Mouse (Mus musculus): Measurements from ENCODE around the gene Tspan7. TPM values are rescaled to one million over a fixed set of nuclear protein-coding genes. Genes with fewer than 3 reads are reported as not detected.

Tspan7 gene
- polyA plus RNA-seq, 1 experiment from 2014 or later: 105 TPM

DNA sequence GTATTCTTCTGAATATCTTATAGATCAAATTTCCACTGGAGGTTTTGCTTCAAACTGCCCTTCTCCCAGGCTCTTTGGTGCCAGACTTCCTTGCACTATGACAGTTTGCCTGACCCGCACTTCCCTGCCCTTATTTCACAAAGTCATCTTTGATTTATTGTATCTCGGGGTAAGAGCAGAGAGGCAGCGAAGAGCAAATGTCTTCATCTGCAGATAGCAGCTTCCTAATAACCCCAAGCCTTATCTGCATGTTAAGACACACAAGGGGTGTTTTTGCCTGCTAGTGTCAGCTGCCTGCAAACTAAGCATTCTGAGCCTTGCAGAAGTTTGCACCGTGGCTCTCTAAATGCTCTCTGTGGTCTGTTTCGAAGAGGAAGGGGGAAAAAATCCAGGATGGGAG, 29.5 kb downstream of the Tspan7 start:
- 42% methylated on average over 5 of the region's 5 CpGs for WGBS
- Histone ChIP-seq H3K4me3 (replicated peaks) (no peak overlapping the region), H3K27ac (peak overlapping the region; percentile 6; the same call in 1 of the 2 replicates), H3K36me3 (no peaks in the 10 kb centered on the region), H3K9ac (no peak overlapping the region), H3K9me3 (replicated peaks) (no peaks in the 10 kb centered on the region), H3K4me1 (peaks cover 10% of the 10 kb centered on the region), H3K4me2 (no peak overlapping the region), H3K27me3 (no peaks in the 10 kb centered on the region)
- ATAC-seq (replicated peaks; ENCODE audit: low FRiP score): no peak

DNA sequence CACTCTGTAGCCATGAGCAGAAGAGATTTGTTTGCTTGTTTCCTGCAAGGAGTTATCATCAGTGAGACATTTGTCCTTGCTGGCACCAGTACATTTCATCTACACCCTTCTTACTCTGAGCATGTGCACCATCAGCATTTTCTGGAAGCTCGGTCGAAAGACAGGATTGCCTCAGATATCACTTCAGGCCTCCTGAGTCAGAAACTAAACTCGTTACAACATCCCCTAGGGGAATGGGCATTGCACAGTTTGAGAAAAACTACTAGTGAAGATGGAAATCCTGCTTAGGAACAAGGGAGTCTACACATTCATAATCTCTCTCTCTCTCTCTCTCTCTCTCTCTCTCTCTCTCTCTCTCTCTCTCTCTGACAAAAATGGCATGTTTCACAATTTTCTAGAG, 30.0 kb downstream of the Tspan7 start:
- Histone ChIP-seq H3K27me3 (no peaks in the 10 kb centered on the region), H3K27ac (no peak overlapping the region), H3K4me3 (replicated peaks) (no peak overlapping the region), H3K4me1 (peaks cover 10% of the 10 kb centered on the region), H3K9ac (no peak overlapping the region), H3K9me3 (replicated peaks) (no peaks in the 10 kb centered on the region), H3K4me2 (no peak overlapping the region), H3K36me3 (no peaks in the 10 kb centered on the region)
- ATAC-seq (replicated peaks; ENCODE audit: low FRiP score): no peak
- WGBS: 55% methylated on average over 3 of the region's 3 CpGs

DNA sequence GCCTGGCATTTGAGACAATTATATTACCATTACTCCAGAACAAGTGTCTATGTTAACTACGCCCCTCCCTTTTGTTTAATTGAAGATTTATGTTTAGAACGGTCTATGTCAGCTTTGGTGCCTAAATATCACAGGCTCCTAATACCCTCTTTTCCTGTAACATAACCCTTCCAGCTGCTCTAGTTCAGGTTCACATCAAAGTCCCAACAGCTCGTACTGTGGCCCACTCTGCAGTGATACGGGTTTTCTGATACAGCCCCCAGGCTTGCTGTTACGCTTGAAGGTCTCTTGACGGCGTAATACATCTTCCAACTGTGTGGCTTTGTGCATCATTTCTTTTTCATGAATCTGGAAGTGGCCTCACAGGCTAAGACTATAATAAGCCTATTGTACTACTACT, 31.5 kb downstream of the Tspan7 start:
- Histone ChIP-seq H3K36me3 (no peaks in the 10 kb centered on the region), H3K9ac (no peak overlapping the region), H3K27me3 (no peaks in the 10 kb centered on the region), H3K27ac (no peak overlapping the region), H3K4me2 (no peak overlapping the region), H3K9me3 (replicated peaks) (no peaks in the 10 kb centered on the region), H3K4me3 (replicated peaks) (no peak overlapping the region), H3K4me1 (peaks cover 10% of the 10 kb centered on the region)
- 53% methylated on average over 7 of the region's 7 CpGs for WGBS
- peak; percentile 66 for ATAC-seq (replicated peaks; ENCODE audit: low FRiP score)

DNA sequence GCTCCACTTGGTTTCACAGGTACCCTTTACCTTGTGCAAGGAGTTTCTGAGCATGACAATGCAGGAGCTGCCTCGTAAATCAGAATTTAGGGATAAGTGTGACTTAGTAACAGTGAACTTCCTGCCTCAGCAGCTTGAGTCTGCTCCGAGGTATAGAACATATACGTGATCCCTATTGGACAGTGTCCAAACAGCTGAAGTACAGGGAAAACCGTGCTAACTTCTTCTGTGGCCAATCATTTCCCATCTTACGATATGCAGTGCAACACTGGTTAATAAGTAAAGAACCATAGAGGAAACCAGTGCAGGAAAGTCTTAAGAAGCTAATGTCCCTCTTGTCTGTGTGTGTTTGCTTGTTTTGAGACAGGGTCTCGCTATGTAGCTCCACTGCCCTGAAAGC, 32.0 kb downstream of the Tspan7 start:
- Histone ChIP-seq H3K27ac (no peak overlapping the region), H3K4me1 (peaks cover 10% of the 10 kb centered on the region), H3K9ac (no peak overlapping the region), H3K9me3 (replicated peaks) (no peaks in the 10 kb centered on the region), H3K4me2 (no peak overlapping the region), H3K27me3 (no peaks in the 10 kb centered on the region), H3K4me3 (replicated peaks) (no peak overlapping the region), H3K36me3 (no peaks in the 10 kb centered on the region)
- 52% methylated on average over 6 of the region's 6 CpGs for WGBS
- peak; percentile 60 for ATAC-seq (replicated peaks; ENCODE audit: low FRiP score)

DNA sequence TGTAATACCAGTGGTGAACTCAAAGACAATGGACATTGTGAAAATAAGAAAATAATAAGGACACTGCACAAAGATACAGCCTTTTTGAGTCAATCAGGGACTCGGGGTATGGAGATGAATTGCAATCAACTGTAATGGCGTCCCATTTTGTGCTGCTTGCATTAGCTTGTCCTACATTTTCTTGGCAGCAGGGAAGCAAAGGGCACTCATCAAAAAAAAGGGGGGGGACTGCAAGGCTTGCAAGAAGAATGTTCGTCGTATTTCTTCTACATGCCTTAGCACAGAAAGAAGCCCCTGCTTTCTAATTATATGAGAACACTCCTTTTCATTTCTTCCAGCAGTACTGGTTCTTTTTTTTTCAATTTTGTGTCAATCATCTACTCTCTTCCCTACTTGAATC, 32.8 kb downstream of the Tspan7 start:
- Histone ChIP-seq H3K27ac (0 out of 2 replicates have a peak overlapping the region, but pooled peaks have one; percentile 41), H3K4me3 (replicated peaks) (no peak overlapping the region), H3K36me3 (no peaks in the 10 kb centered on the region), H3K4me1 (peaks cover 10% of the 10 kb centered on the region), H3K9ac (no peak overlapping the region), H3K4me2 (no peak overlapping the region), H3K27me3 (no peaks in the 10 kb centered on the region), H3K9me3 (replicated peaks) (no peaks in the 10 kb centered on the region)
- ATAC-seq (replicated peaks; ENCODE audit: low FRiP score): no peak
- 67% methylated on average over 4 of the region's 4 CpGs for WGBS

DNA sequence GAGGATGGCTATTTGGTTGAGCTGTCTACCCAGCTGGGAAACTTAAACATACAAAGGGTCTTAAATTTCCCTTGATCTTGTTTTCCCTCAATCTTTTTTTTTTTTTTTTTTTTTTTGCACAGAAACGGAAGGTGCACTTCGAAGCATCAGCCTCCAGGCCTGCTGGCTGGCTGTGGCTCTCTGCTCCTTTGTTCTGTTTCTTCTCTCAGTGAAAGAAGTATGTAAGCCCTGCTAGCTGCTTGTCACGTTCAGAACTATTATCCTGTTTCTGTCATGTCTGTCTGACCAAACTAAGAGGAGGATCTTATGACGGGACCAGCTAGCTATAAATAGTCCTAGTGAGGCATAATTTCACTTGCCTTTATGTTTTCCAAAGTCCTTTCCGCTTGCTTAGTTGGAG, 33.6 kb downstream of the Tspan7 start:
- Histone ChIP-seq H3K4me3 (replicated peaks) (no peak overlapping the region), H3K9ac (no peak overlapping the region), H3K27ac (peak overlapping the region; percentile 58), H3K4me1 (peaks cover 10% of the 10 kb centered on the region), H3K4me2 (no peak overlapping the region; the same call in 1 of the 2 replicates), H3K36me3 (no peaks in the 10 kb centered on the region), H3K9me3 (replicated peaks) (no peaks in the 10 kb centered on the region), H3K27me3 (no peaks in the 10 kb centered on the region)
- 32% methylated on average over 5 of the region's 5 CpGs for WGBS
- peak; percentile 29 for ATAC-seq (replicated peaks; ENCODE audit: low FRiP score)

DNA sequence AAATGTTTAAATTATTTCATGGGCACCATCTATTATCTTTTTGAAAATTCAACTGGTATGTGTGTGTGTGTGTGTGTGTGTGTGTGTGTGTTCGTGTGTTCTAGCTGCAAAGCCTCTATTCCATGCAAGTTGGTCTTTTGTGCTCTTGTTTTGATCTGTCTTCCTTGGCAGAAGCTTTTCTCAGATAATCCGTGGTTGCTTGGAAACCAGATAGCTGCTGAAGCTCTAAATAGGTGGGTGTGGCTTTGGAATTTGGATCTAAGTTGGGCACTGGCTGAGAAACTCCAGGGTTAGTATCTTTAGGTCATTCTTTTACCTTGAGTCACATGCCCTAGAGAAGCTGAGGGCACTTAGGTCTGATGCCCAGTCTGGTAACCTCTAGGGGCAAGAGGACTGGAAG, 50.5 kb downstream of the Tspan7 start:
- no peaks in the 10 kb centered on the region for H3K27me3 ChIP-seq
- H3K4me1 ChIP-seq: no peaks in the 10 kb centered on the region
- no peak for ATAC-seq (replicated peaks; ENCODE audit: low FRiP score)
- 34% methylated on average over 2 of the region's 2 CpGs for WGBS
- H3K9ac ChIP-seq: no peak overlapping the region
- H3K27ac ChIP-seq: no peak overlapping the region
- no peak overlapping the region for H3K4me2 ChIP-seq
- H3K9me3 ChIP-seq (replicated peaks): no peaks in the 10 kb centered on the region
- no peaks in the 10 kb centered on the region for H3K36me3 ChIP-seq
- H3K4me3 ChIP-seq (replicated peaks): no peak overlapping the region

DNA sequence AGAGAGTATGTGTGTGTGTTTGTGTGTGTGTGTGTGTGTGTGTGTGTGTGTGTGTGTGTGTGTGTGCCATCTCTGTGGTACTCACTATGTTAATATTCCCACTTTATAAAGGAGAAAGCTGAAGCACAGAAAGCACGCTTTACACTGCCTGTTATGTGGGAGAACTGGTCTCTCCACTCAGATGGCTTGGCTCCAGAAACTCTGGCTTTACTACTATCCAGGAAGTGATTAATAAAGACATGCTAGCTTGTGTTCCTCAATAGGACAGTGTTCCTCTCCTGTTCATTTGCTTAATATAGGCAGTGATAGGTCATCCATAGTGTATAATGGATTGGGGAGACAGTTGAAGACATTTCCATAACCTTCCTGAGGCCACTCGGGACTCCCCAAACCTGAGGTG, 54.1 kb downstream of the Tspan7 start:
- H3K4me3 ChIP-seq (replicated peaks): no peak overlapping the region
- no peak overlapping the region for H3K4me2 ChIP-seq
- no peaks in the 10 kb centered on the region for H3K4me1 ChIP-seq
- no peak for ATAC-seq (replicated peaks; ENCODE audit: low FRiP score)
- no peaks in the 10 kb centered on the region for H3K9me3 ChIP-seq (replicated peaks)
- 58% methylated on average over 2 of the region's 2 CpGs for WGBS
- no peaks in the 10 kb centered on the region for H3K27me3 ChIP-seq
- H3K9ac ChIP-seq: no peak overlapping the region
- H3K27ac ChIP-seq: no peak overlapping the region
- no peaks in the 10 kb centered on the region for H3K36me3 ChIP-seq

DNA sequence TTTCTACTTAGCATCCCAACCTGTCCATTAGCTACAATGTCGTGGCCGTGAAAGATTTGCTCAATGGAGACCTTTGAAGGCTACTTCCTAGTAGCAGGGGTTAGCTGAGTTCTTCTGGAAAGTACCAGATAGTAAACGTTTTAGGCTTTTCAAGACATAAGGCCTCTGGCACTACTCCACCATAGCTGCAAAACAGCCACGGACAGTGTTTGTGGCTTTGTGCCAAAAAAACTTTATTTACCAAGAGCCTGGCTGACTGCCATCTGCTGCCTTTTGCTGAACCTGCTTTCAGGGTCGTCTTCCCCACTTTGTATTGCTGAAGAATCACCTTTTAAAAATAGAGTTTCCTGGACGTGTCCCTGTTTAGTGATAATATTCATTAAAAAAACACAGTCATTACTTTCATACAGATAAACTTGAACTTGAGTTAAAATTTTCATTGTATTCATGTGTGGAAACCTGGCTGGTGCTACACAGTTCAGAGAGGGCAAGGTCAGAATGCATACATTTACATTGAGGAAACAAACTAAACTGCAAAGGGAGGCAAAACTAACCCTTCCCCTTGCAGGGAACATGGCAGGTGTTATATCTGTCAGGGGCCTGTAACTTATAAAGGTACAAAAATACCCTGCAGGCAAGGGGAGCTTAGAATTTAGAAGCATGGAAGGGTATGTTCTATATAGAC, 54.7 kb downstream of the Tspan7 start:
- no peak for ATAC-seq (replicated peaks; ENCODE audit: low FRiP score)
- no peaks in the 10 kb centered on the region for H3K4me1 ChIP-seq
- H3K27ac ChIP-seq: no peak overlapping the region

DNA sequence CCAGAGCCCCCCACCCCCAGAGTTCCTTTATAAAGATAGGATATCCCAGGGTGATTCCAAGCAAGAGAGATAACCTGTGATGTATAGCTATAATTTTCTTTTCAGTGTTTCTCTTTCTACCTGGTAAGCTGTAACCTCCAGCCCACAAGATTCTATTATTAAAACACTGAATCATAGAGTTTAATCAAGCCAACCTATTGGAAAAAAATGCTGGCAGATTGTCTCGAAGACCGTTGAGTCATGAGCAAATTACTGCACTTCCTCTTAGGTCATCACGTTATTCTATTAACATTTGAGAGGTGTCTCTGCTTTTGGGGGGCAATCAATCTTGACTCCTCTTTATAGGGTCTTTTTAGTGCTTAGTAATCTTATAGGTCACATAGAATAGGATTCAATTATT, 61.9 kb downstream of the Tspan7 start:
- Histone ChIP-seq H3K4me3 (replicated peaks) (no peak overlapping the region), H3K36me3 (no peaks in the 10 kb centered on the region), H3K4me1 (no peaks in the 10 kb centered on the region), H3K9me3 (replicated peaks) (no peaks in the 10 kb centered on the region), H3K4me2 (no peak overlapping the region), H3K9ac (no peak overlapping the region), H3K27me3 (no peaks in the 10 kb centered on the region), H3K27ac (no peak overlapping the region)
- ATAC-seq (replicated peaks; ENCODE audit: low FRiP score): no peak
- WGBS: 90% methylated on average over 3 of the region's 3 CpGs

More for the DNA sequence above, 54.7 kb downstream of the Tspan7 start:
- H3K27me3 ChIP-seq: no peaks in the 10 kb centered on the region
- H3K9me3 ChIP-seq (replicated peaks): no peaks in the 10 kb centered on the region
- no peaks in the 10 kb centered on the region for H3K36me3 ChIP-seq
- WGBS: 55% methylated on average over 6 of the region's 6 CpGs
- no peak overlapping the region for H3K4me3 ChIP-seq (replicated peaks)
- no peak overlapping the region for H3K9ac ChIP-seq
- no peak overlapping the region for H3K4me2 ChIP-seq

DNA sequence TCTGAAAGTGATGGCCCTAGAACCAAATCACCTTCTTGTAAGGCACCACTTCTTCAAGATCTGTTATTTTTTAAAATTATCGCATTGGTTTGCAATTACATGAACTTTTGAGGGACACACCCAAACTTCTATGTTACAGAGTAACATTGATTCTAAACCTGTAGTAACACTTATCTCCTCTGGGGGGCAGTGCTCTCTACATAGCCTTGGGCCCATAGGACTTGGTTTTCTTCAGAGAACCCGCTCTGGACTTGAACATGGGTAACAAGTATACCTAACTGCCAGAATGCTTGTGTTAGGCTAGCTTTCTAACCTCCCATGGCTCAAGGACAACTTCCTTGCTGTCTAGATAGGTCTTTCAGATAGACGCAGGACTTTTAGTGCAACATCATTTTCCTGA, 64.8 kb downstream of the Tspan7 start:
- H3K4me3 ChIP-seq (replicated peaks): no peak overlapping the region
- H3K9me3 ChIP-seq (replicated peaks): no peaks in the 10 kb centered on the region
- WGBS: 79% methylated on average over 3 of the region's 3 CpGs
- no peaks in the 10 kb centered on the region for H3K4me1 ChIP-seq
- ATAC-seq (replicated peaks; ENCODE audit: low FRiP score): no peak
- H3K36me3 ChIP-seq: no peaks in the 10 kb centered on the region
- no peak overlapping the region for H3K27ac ChIP-seq
- no peaks in the 10 kb centered on the region for H3K27me3 ChIP-seq
- no peak overlapping the region for H3K4me2 ChIP-seq
- H3K9ac ChIP-seq: no peak overlapping the region

DNA sequence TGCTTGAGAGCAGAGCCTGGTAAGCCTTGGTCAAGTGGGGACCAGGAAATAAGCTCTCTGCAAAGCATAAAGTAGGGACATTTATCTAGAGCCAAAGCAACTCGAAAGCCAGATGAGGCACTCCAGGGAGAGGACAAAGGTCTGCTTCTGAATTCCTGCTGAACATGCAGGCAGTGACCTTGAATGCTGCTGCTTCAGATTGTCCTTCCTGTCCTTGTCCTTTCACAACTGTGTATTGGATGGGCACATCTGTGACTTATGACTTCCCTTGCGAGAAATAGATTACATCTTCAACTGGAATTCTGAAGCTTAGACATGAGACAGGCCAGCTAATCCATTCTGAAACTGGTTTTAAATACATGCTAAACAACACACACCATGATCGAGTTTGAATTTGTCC, 71.9 kb downstream of the Tspan7 start:
- Histone ChIP-seq H3K9me3 (replicated peaks) (no peaks in the 10 kb centered on the region), H3K9ac (no peak overlapping the region), H3K4me1 (no peaks in the 10 kb centered on the region), H3K27me3 (no peaks in the 10 kb centered on the region), H3K4me3 (replicated peaks) (no peak overlapping the region), H3K4me2 (no peak overlapping the region), H3K36me3 (no peaks in the 10 kb centered on the region), H3K27ac (no peak overlapping the region)
- 72% methylated on average over 3 of the region's 3 CpGs for WGBS
- ATAC-seq (replicated peaks; ENCODE audit: low FRiP score): no peak

DNA sequence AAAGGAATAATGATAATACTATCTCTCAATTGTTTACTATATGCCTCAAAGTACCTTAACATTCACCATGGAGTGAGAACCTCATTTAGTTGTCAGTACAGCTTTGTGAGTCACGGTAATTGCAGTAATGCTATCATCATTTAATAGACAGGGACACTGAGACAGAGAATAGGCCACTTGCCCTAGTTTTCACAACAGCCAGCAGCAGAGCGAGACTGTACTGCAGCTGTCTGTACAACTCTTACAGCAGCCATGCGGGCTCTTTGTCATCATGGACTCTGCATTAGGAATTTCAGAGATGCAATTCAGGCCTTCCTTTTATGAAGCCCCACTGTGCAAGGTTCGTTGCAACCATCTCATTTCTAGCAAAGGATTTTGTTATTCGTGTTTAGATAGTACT, 72.6 kb downstream of the Tspan7 start:
- no peaks in the 10 kb centered on the region for H3K27me3 ChIP-seq
- H3K4me2 ChIP-seq: no peak overlapping the region
- no peak overlapping the region for H3K9ac ChIP-seq
- no peaks in the 10 kb centered on the region for H3K9me3 ChIP-seq (replicated peaks)
- H3K4me1 ChIP-seq: no peaks in the 10 kb centered on the region
- 77% methylated on average over 5 of the region's 5 CpGs for WGBS
- H3K36me3 ChIP-seq: no peaks in the 10 kb centered on the region
- H3K27ac ChIP-seq: no peak overlapping the region
- no peak for ATAC-seq (replicated peaks; ENCODE audit: low FRiP score)
- H3K4me3 ChIP-seq (replicated peaks): no peak overlapping the region
